Mouse (Mus musculus) CH12F3 (cell line): Measurements from ENCODE around the gene Gprc6a.

Source experiments
- in situ Hi-C: fragments of 300-500 bp; cut with MboI; formaldehyde crosslinking; loops from 2 replicates; pipeline ENCODE4 v1.14.3; 2020; ENCODE audit warnings: low sequenced_read_pairs

Gprc6a gene

GRCm38 (mm10) chr10:51631411-51632136 is at the start of gene Gprc6a:
Gene Gprc6a, minus strand, starts transcription at chr10:51631461.
- in situ Hi-C loops: no loop called here

- in situ Hi-C loops: no loop called here
These were observed 47.0 kb upstream of the Gprc6a start for GRCm38 (mm10) chr10:51678251-51678639.

GRCm38 (mm10) chr10:51677548-51678250 is 46.4 kb upstream of the Gprc6a start, which contains the start of gene Rfx6:
Gene Rfx6, plus strand, starts transcription at chr10:51677756.
- in situ Hi-C loops: no loop called here

- in situ Hi-C loops: no loop called here
These were observed 41.0 kb upstream of the Gprc6a start for GRCm38 (mm10) chr10:51672082-51672779.

- in situ Hi-C loops: no loop called here
These were observed 40.3 kb upstream of the Gprc6a start for GRCm38 (mm10) chr10:51671583-51671982.

GRCm38 (mm10) chr10:51669334-51669733 is 38.1 kb upstream of the Gprc6a start:
- in situ Hi-C loops: no loop called here

GRCm38 (mm10) chr10:51657324-51657723 is 26.1 kb upstream of the Gprc6a start:
- in situ Hi-C loops: no loop called here

- in situ Hi-C loops: no loop called here
These were observed 18.4 kb upstream of the Gprc6a start for GRCm38 (mm10) chr10:51649506-51650221.

- in situ Hi-C loops: no loop called here
These were observed 10.1 kb downstream of the Gprc6a start for GRCm38 (mm10) chr10:51621193-51621592.

- in situ Hi-C loops: no loop called here
These were observed 11.1 kb downstream of the Gprc6a start for GRCm38 (mm10) chr10:51620126-51620525.

- in situ Hi-C loops: no loop called here
These were observed 12.7 kb downstream of the Gprc6a start for GRCm38 (mm10) chr10:51618538-51618937.

- in situ Hi-C loops: no loop called here
These were observed 16.3 kb downstream of the Gprc6a start for GRCm38 (mm10) chr10:51614826-51615590.

GRCm38 (mm10) chr10:51613421-51613820 is 17.8 kb downstream of the Gprc6a start:
- in situ Hi-C loops: no loop called here

- in situ Hi-C loops: no loop called here
These were observed 19.1 kb downstream of the Gprc6a start for GRCm38 (mm10) chr10:51611969-51612682.

GRCm38 (mm10) chr10:51609741-51610425 is 21.4 kb downstream of the Gprc6a start:
- in situ Hi-C loops: no loop called here

GRCm38 (mm10) chr10:51596928-51597635 is 34.2 kb downstream of the Gprc6a start:
- in situ Hi-C loops: no loop called here

- in situ Hi-C loops: no loop called here
These were observed 36.0 kb downstream of the Gprc6a start for GRCm38 (mm10) chr10:51595001-51595931.
